Mouse (Mus musculus) layer of hippocampus, adult 6 months (tissue): ENCODE data around the gene Cmtr2. TPM values are rescaled to one million over a fixed set of nuclear protein-coding genes. Genes with fewer than 3 reads are reported as not detected.

Source experiments
- long read RNA-seq, 2 experiments: library from polyadenylated mRNA; unstranded; transcript quantifications; one replicate each; pipeline ENCODE4 v2.0.0; 2019 to 2020
- polyA plus RNA-seq: library from polyadenylated mRNA; unstranded; fragments of <200 nt; fragmentation: Nextera tagmentation; gene quantifications from 2 replicates; pipeline ENCODE4 v1.2.3, GENCODE M21; 2021

The Cmtr2 gene
- 1.4 and 1.5 TPM in 2 replicates for polyA plus RNA-seq
- long read RNA-seq, experiment 1, partial matches to known transcripts = 0 of 2 reads
- long read RNA-seq, experiment 1, other reads (novel, unspliced or antisense) = 2 of 2 reads
- long read RNA-seq, experiment 2, partial matches to known transcripts = 0 of 3 reads
- long read RNA-seq, experiment 2, other reads (novel, unspliced or antisense) = 2 of 3 reads

DNA sequence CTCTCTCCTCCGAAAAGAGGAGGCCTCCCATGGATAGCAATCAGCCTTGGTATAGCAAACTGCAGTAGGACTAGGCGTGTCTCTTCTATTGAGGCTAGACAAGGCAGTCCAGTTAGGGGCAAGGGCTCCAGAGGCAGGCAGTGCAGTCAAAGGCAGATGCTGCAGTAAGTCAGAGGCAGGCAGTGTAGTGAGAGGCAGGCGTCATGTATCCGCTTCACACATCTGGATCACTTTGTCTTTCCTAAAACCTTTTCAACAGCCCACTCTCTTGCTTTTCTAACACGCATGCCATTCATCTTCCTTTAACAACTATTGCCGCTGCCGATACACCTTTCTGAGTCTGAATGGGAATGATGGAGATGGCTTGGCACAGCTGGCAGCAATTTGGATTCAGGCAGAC lies at the start of gene Cmtr2:
TSS of gene Cmtr2 (plus strand) at position 301 of the 400 bp plus-strand sequence.

DNA sequence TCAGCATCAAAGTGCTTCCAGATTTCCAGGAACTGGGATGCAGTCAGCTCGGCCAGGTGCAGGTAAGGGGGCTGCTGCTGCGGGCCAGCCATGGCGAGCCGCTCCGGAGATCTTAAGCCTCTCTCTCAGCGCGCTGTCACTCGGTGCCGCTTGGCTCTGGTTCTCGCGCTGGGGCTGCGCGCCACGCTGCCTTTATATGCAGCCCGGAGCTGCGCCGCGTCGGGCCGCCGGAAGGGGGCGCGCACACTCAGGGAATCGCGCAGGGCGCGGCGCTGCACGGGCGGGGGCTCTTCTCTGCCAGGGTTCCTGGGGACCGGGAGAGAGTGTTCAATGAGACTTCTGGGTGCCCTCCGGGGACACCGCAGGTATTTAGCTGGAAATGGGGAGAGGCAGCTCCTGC lies 47.4 kb upstream of the Cmtr2 start, which contains the start of gene Calb2:
TSS of gene Calb2 (minus strand) at position 165 of the 400 bp plus-strand sequence.

DNA sequence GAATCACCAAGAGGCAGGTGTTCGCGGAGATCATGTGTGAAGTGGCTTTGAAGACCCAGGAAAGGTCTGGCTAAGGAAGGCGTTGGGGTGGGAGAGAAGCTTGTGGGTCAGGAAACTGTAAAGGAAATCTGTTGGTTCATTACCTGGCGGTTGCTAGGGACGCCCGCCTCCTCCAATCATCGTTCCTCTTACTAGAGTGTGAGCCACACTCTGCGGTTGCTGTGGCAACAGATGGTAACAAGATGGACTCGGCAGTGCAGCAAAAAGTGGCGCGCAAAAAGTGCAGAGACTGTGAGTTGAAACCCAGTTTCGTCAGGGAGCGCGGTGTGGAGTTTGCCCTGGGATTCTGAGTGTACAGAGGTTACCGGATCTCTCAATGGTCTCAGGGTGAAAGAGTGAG lies 51.3 kb downstream of the Cmtr2 start, which contains the start of gene Hydin:
TSS of gene Hydin (plus strand) at position 237 of the 400 bp plus-strand sequence.

Other genes with a start within 250 kb of the Cmtr2 start
- not detected in 2 replicates for gene Tat, start 225.2 kb upstream of the Cmtr2 start, polyA plus RNA-seq
- not detected in 2 replicates for gene Chst4, start 175.9 kb upstream of the Cmtr2 start, polyA plus RNA-seq
- gene Zfp612, start 135.9 kb upstream of the Cmtr2 start, polyA plus RNA-seq = 15.2 and 16.6 TPM in 2 replicates
- not detected in 2 replicates for gene Gm21964, start 114.5 kb upstream of the Cmtr2 start, polyA plus RNA-seq
- gene Gm17720, start 112.9 kb upstream of the Cmtr2 start, polyA plus RNA-seq = not detected in 2 replicates
- gene Calb2, start 47.5 kb upstream of the Cmtr2 start, polyA plus RNA-seq = 29.0 and 31.6 TPM in 2 replicates
- 0.25 and 0.30 TPM in 2 replicates for gene Hydin, start 51.3 kb downstream of the Cmtr2 start, polyA plus RNA-seq